Mouse (Mus musculus) granulocyte monocyte progenitor cell, adult 5-6 weeks (primary cell): ENCODE results near the gene 1810055G02Rik. TPM values are rescaled to one million over a fixed set of nuclear protein-coding genes. Genes with fewer than 3 reads are reported as not detected.

Experiments
- ATAC-seq: replicated peaks from 2 replicates; pipeline ENCODE4 v1.8.0; 2016; ENCODE audit warnings: mild to moderate bottlenecking, moderate TSS enrichment, inconsistent platforms; ENCODE audit not compliant: poor library complexity, severe bottlenecking
- total RNA-seq, 2 experiments: library from RNA; stranded (forward) in 1 of 2; stranded (reverse) in 1 of 2; fragments of 200-712, 200-1000 nt in 1 of 2; fragments of >200 nt in 1 of 2; fragmentation: Nextera tagmentation in 1 of 2; gene quantifications; 2 replicates each; pipeline ENCODE4 v1.2.3; 2014 to 2017

Gene 1810055G02Rik
- total RNA-seq, 2 experiments from 2014 or later = 9.0 to 10.0 TPM

DNA sequence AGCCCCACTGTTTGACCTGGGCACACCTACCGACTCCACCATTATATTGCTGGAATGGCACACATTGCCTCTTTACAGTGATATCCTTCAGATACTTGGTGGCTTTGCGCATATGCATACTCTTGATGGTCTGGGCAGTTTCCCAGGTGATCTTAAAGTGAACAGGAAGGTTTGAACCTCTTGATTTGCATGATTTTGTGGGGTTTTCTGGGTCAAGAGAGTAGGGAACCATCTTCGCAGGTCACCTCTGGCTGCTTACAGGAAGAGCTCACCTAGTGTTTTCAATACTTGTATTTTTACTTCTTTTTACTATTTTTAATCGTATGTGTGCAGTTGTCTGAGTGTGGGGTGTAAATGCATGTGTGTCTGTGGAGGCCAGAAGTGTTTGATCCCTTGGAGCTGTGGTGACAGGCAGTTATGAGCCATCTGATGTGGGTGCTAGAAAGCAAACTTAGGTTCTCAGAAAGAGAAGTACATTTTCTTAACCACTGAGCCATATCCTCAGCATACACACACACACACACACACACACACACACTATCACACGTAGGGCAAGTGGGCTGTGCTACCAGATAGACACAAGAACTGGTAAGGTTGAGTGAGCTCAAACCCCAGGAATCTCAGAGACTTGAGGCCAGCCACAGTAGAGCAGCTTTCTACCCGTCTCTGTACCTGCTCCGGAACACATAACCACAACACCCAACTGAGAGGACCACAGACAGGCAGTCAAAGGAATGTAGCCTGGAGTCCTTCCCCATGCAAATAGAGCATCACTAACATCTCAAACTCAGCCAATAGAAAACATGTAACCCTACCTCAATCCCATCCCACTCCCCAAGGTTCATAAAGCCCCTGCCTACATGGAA, 22.9 kb downstream of the 1810055G02Rik start:
- no peak for ATAC-seq

DNA sequence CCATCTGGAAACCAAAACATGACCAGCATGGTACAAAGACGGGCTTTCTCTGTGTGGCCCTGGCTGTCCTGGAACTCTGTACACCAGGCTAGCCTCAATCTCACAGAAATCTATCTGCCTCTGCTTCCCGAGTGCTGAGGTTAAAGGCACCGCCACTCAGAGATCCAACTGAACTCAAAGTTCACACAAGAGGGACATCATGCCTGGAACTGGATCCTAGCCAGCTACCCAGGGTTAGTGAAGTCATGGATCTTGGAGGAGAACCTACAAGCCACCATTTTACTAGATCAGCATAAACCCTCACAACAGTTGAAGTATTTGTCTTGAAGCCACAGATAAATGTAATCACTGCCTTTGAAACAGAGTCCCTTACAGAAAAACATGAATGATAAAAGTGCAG, 27.9 kb downstream of the 1810055G02Rik start:
- no peak for ATAC-seq

GRCm38 (mm10) chr19:3739650-3740049, 31.6 kb downstream of the 1810055G02Rik start:
- ATAC-seq = no peak

DNA sequence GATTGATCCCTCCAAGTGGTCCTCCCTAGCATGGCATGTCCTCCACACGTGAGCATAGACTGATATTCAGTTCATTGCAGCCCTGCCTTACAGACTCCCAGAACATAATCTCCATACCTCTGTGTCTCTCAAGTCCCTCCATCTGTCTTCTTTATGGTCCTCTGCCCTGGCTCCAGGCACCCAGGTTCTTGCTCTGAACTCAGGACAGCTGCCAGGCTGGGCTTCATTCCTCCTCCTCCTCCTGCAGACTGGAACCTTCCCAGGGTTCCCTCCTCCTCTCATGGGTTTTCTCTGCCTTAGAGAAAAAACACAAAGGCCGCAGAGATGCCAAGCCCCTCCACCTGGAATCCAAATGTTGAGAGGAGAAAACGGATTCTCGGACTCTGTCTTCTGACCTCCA, 34.6 kb downstream of the 1810055G02Rik start:
- no peak for ATAC-seq

DNA sequence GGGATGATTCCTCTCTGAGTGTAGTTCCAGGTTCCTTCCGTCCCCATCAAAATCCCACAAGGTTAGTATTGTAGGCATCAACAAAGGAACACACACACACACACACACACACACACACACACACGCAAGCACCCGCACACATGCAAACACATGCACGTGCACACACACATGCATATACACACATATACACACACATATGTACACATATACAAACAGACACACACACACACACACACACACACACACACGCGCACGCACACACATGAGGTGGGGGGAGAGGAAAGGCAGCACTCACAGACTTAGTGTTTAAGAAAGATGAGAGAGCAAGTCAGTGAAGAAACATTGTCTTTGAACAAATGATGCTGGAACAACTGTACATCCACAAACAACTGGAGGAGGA, 35.3 kb downstream of the 1810055G02Rik start:
- ATAC-seq = no peak

- ATAC-seq = peak; percentile 27
These were observed 35.9 kb downstream of the 1810055G02Rik start for GRCm38 (mm10) chr19:3743851-3744512.

DNA sequence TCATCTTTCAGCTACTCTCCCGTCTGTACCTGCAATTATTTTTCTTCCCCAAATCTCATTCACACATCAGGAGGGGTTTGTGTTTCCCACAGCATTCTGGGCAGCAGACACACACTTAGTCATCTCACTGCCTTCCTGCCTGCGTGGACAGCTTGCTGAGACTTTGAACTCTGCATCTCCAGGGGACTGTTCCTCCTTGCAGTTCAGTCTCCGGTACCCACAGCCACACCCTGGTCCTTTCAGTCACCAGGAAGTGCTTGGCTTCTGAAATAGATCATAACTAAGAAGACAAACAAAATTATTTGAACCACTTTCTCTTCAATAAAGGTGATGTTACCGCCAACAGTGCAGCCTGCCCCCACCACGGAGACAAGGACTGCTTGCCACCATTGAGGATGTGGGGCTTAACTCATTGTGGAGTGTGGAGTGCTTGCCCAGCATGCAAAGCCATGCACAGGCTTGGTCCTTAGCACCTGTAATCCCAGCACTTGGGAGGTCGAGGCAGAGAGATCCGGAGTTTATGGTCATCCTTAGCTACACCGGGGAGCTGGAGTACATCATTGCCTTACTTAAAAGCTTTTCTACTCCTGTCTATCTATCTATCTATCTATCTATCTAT, 44.6 kb downstream of the 1810055G02Rik start:
- ATAC-seq = no peak

- no peak for ATAC-seq
These were observed 45.1 kb downstream of the 1810055G02Rik start for GRCm38 (mm10) chr19:3753240-3753633.

GRCm38 (mm10) chr19:3753738-3754137, 45.6 kb downstream of the 1810055G02Rik start:
- ATAC-seq = peak; percentile 69

DNA sequence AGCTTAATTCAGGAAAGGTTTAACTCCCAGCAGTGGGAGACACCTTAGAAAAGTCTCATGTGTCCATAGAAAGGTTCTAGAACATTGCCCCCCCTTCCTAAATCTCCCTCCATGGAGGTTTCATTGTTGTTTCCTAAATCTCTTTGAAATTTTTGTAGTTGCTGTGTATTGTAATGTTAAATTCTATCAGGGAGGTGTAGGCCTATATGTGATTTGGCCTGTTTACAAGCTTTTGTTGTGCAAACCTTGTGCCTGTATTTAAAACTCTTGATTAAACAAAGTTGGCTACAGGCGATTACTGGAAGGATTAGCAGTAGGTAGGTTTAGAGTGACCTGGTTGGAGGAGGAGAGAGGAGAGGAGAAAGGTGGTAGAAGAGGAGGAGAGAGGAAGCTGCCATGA, 49.8 kb downstream of the 1810055G02Rik start:
- no peak for ATAC-seq

- ATAC-seq = no peak
These were observed 57.2 kb downstream of the 1810055G02Rik start for GRCm38 (mm10) chr19:3765221-3765820.

DNA sequence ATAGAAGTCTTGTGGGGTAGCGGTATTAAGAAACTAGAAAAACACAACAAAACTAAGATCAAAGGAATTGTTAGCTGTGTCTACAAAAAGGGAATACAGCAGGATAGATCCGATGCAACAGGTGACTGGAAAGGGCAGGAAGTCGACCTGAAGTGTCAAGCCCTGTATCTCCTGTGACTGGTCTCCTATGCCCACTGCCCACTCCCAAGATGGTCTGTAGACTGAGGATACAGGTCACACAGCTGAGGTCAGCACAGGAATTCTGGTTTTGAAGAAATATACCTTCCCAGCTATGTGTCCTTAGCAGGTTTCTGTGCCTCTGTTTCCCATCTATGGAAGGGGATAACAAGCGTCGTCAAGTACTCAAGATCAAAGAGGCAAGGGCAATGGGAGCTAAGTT, 58.3 kb downstream of the 1810055G02Rik start:
- no peak for ATAC-seq

- peak; percentile 14 for ATAC-seq
These were observed 59.2 kb downstream of the 1810055G02Rik start, which contains the start of gene Kmt5b for GRCm38 (mm10) chr19:3767276-3767780. Kmt5b (plus strand) TSS chr19:3767421.

Other genes starting within 250 kb of the 1810055G02Rik start
- 97.5 and 97.9 TPM in 2 replicates for gene Ppp6r3, start 132.5 kb upstream of the 1810055G02Rik start, total RNA-seq (2014; fragmentation: Nextera tagmentation)
- 106 and 114 TPM in 2 replicates for gene Ppp6r3, start 132.5 kb upstream of the 1810055G02Rik start, total RNA-seq (2017)
- 28.0 and 36.6 TPM in 2 replicates for gene Lrp5, start 21.7 kb upstream of the 1810055G02Rik start, total RNA-seq (2014; fragmentation: Nextera tagmentation)
- 12.5 and 15.1 TPM in 2 replicates for gene Lrp5, start 21.7 kb upstream of the 1810055G02Rik start, total RNA-seq (2017)
- 28.2 and 38.5 TPM in 2 replicates for gene Kmt5b, start 59.1 kb downstream of the 1810055G02Rik start, total RNA-seq (2014; fragmentation: Nextera tagmentation)
- 37.0 and 41.4 TPM in 2 replicates for gene Kmt5b, start 59.1 kb downstream of the 1810055G02Rik start, total RNA-seq (2017)
- gene Chka, start 143.5 kb downstream of the 1810055G02Rik start, total RNA-seq (2014; fragmentation: Nextera tagmentation) = 30.2 and 50.6 TPM in 2 replicates
- gene Chka, start 143.5 kb downstream of the 1810055G02Rik start, total RNA-seq (2017) = 32.7 and 37.2 TPM in 2 replicates
- 165 and 253 TPM in 2 replicates for gene Tcirg1, start 198.8 kb downstream of the 1810055G02Rik start, total RNA-seq (2014; fragmentation: Nextera tagmentation)
- gene Tcirg1, start 198.8 kb downstream of the 1810055G02Rik start, total RNA-seq (2017) = 159 and 178 TPM in 2 replicates
- gene Ndufs8, start 204.5 kb downstream of the 1810055G02Rik start, total RNA-seq (2014; fragmentation: Nextera tagmentation) = 157 and 158 TPM in 2 replicates
- gene Ndufs8, start 204.5 kb downstream of the 1810055G02Rik start, total RNA-seq (2017) = 89.0 and 91.9 TPM in 2 replicates
- 5.9 and 8.4 TPM in 2 replicates for gene Aldh3b1, start 221.5 kb downstream of the 1810055G02Rik start, total RNA-seq (2014; fragmentation: Nextera tagmentation)
- 8.4 and 14.1 TPM in 2 replicates for gene Aldh3b1, start 221.5 kb downstream of the 1810055G02Rik start, total RNA-seq (2017)
- gene Unc93b1, start 226.9 kb downstream of the 1810055G02Rik start, total RNA-seq (2014; fragmentation: Nextera tagmentation) = 162 and 191 TPM in 2 replicates
- 205 and 220 TPM in 2 replicates for gene Unc93b1, start 226.9 kb downstream of the 1810055G02Rik start, total RNA-seq (2017)